Mouse (Mus musculus) urinary bladder, postnatal 36 days (tissue): ENCODE measurements around the gene Vamp5.

Experiments used
- DNase-seq, 2 experiments: peaks; one replicate each; pipeline ENCODE4 v3.0.0; 2022; ENCODE audit warnings: low spot score in 2 of 2, mixed read lengths in 1 of 2

Vamp5 gene

GRCm38 (mm10) chr6:72389941-72390771 lies 9.9 kb upstream of the Vamp5 start, which contains the start of gene Vamp8:
Gene Vamp8 (minus strand): TSS chr6:72390703.
- peak; percentile 79 to 87 for DNase-seq

DNA sequence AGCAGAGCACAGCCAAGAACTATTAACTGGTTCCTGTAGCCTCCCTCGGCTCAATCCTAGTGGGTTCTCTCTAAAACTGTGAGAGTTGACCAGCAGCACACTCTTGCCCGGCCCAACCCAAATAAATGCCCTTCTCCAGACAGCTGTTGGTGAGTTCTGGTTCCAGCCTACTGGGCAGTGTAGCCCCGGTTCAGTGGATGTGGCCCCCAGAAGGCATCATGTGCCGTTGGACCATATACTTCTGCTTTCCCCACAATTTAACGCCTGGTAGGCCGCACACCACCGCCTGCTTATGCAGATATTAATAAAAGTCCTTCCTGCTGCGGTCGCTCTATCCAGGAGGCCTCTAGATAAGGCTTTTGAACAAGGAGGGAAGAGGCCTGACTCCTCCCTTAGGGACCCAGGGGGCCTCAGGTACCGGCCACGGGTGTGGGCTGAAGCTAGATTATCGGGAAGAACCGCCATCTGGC lies 9.2 kb upstream of the Vamp5 start:
- no peak for DNase-seq

- DNase-seq: no peak
These were observed 8.6 kb upstream of the Vamp5 start for GRCm38 (mm10) chr6:72388791-72389329.

DNA sequence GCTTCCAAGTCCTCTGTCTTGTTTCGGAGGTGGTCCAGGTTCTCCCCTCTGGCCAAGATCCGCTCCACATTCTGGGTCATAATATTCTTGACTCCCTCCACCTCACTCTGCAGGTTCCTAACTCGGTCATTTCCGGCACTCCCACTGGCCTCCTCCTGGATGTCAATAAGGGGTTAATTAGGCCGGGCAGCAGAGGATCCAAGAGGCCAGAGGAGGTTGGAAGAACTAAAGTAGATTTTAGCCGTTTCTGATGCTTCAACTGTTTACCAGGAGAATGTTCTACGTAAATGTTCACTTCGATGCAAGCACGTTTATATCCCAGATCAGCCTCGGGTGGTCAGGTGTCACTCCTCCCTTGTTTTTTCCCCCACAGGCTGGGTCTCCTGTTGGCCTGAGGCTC lies 8.0 kb upstream of the Vamp5 start:
- DNase-seq: no peak

DNA sequence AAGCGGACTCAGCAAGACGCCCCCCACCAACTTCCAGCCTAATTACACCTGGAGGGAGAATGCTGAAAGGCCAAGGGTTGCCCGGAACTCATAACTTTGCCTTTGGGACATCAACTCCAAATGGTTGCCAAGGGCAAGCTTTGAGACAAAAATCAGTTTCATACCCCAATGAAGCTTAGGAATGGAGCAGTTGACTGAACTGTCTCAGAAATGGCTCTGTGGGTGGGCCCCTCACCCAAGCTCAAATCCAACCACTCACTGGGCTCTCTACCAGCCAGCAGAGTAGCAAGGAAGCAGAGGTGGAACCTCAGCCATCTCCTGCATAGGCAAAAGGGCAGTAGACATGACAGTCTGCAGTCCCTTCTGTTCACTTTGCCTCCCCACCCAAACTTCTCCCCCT lies 7.5 kb upstream of the Vamp5 start:
- no peak for DNase-seq

- no peak for DNase-seq
These were observed 6.3 kb upstream of the Vamp5 start for GRCm38 (mm10) chr6:72386561-72386960.

DNA sequence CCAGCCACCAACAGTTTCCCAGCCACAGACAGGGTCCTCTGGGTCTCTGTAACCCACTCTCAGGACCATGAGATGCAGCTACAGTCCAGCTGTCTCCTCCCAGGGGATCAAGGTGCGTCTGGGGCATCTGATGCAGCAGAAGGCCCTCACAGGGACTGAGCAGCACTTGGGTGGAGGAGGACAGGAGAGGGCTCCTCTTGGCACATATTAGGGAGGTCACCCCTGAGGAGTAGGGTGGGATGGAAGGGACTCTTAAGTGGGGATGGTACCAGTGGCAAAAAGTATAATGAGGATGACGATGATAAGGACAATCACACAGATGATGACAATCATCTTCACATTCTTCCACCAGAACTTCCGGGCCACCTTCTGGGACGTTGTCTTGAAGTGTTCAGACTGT lies 5.0 kb upstream of the Vamp5 start:
- DNase-seq: no peak

DNA sequence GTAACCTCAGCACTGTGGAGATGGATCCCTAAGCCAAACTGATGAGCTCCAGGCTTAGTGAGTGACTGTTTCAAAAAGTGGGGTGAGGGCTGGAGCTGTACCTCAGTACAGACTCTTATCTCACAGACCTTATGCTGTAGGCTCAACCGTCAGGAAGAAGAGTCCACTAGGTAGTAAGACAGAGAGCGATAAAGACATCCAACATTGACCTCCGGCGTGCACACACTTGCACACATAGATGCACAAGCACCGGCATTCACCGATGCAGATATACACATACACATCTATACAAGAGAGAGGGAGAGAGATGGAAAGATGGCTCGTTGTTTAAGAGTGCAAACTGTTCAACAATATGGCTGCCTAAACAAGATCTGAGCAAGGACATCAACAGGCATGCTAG lies 3.7 kb upstream of the Vamp5 start:
- DNase-seq: no peak

DNA sequence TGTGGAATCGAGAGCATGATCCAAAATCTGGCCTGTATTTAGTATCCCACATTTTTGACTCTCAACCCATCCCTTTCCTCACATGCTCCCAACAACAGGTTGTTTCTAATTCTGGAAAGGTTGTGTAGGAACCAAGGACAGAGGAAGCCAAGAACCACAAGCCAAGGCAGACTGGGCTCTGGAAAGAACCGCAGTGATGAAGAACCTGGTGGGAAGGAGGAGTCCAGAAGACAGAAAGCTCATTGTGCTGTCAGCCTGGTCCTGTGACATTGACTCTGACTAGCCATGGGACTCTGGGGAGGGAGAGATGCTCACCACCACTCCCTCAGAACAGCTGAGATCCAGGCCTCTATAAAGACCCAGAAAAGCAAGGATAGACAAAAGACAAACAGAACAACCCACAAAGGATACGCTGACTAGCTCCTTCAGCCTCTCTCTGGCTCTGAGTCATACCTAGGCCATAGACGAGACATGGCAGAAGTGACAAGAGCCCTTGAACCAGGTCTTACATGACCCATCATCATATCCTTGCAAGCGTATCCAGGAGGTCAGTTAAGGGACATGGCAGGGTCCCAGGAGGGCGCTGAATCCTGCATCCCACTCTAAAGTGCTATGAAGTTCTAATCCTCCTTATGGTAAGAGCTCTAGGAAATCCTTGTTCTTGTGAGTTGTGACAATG lies 3.0 kb upstream of the Vamp5 start:
- no peak for DNase-seq

GRCm38 (mm10) chr6:72382494-72382893 lies 2.2 kb upstream of the Vamp5 start:
- no peak for DNase-seq

DNA sequence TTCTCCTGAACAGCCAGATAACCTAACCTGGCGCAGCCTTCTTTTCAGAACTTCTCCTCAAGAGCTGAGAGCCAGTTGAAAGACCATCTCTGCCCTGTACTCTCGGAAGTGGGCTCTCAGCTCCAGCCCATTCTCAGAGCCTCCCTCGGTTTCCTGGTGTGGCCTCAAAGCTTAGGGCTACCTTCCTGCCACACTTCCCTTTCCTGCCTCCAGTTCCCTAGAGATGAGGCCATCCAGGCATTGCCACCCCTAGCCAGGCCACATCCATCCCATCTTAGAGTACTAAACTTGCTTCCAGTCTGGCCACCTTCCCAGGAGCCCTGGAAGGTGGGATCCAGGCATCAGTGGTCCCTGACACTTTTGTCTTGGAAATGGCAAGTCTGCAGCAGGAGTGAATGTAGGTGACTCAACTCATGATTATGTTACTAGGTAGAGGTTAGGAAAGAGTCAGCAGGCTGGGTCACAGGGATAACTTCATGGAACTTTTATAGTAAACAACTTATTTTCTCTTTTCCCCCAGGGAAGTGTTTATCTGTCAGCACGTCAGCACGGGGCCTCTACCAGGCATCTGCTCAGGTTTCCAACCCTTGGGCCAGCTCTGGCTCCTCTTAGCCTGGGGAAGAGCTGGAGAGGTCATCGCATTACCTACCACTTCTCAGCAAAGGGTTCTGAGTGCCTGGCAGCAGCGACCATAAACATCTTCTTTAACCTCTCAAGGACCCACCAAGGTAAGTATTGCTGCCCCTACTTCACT lies 714 bp downstream of the Vamp5 start:
- DNase-seq: no peak

DNA sequence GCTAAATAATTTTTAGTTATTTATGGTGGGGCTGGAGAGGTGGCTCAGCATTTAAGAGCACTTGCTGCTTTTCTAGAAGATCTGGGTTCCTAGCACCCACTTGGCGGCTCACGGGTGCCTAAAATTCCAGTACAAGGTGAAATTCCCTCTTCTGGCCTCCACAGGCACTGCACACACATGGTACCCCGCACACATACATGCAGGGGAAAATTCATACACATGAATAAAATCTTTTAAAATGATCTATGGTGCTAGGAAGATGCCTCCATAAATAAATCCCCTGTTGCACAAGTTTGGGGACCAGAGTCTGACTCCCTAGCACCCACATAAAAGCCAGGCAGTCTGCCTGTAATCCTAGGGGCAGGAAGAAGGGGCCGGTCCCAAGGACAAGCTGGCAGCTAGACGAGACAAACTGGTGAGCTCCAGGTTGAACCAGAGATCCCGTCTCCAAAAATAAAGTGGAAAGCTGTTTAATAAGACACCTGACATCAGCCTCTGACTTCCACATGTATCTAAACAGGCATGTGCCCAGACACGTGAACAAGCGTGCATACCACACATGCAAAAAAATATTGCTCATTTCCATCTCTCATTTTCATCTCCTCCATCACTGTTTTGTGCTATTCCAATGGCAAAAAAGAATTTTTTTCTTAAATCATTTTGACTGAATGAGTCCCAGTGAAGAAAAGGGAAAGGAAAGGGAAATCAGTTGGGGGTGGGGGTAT lies 1.6 kb downstream of the Vamp5 start:
- DNase-seq: no peak

DNA sequence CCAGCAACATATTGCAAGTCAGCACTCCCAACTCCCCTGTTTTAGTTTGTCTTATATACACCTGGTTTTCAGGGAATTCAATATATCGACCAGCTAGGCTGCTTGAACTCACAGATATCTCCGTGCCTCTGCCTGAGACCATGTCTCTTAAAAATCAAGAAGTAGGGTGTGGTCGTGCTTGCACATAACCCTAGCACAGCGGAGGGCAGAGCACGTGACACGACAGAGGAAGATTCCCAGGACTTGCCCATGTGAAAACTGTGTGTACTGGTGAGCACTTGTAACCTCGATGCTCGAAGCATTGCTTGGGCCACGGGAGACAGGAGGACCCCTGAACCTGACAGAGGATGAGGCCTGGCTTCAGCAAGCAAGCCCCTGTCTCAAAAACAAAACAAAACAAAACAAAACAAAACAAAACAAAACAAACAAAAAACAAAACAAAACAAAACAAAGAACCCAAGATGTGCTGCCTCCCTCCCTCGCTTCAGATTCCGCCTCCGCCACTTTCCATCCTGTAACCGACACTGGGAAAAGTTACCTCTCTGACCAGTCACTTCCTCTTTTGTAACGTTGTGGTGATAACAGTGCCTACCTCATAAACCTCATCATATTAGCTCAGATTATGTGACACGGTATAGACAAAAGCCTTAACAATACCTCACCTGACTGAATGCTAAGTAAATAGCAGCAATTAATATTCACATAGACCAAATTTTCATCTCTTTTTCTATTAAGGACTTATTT lies 5.3 kb downstream of the Vamp5 start:
- DNase-seq: no peak

- no peak for DNase-seq
These were observed 6.1 kb downstream of the Vamp5 start for GRCm38 (mm10) chr6:72374206-72374605.

DNA sequence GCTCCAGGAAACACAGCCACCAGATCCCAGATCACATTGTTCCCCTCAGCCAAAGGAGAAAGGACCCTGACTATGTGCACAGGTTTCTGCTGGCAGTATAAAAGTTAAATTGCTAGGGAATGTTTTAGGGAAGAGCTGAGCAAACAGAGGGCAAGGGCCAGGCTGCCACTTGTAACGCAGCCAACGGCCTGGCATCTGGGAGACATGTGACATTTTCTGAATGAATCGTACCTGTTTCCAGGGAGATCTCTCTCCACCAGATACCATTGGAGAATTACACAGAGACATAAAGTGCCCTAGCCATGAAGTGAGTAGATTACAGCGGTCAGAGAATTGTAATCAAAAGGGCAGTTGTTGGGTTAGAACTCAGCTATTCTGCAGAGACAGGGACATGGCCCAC lies 7.1 kb downstream of the Vamp5 start:
- no peak for DNase-seq

- no peak for DNase-seq
These were observed 8.7 kb downstream of the Vamp5 start for GRCm38 (mm10) chr6:72371571-72371970.

DNA sequence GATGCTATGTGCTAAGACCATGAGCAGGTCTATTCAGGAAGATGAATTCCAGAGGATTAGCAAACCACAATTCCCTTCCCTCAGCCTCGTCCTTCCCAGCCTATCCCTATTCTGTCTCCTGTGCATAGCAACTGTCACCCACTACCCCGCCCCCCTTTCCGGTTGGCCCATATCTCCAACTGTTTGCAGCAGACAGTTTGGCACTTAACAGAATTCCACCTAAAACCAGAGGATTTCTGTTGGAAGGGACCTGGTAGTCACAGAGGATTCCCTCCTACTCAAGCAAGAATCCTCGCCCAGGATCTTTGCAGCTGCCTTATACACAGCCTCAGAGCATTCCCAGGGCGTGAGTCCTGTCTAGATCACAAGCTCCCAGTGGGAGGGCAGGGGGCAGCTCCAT lies 9.1 kb downstream of the Vamp5 start:
- no peak for DNase-seq

GRCm38 (mm10) chr6:72370091-72370490 lies 10.2 kb downstream of the Vamp5 start:
- DNase-seq: peak in 1 of 2 experiments; percentile 28

DNA sequence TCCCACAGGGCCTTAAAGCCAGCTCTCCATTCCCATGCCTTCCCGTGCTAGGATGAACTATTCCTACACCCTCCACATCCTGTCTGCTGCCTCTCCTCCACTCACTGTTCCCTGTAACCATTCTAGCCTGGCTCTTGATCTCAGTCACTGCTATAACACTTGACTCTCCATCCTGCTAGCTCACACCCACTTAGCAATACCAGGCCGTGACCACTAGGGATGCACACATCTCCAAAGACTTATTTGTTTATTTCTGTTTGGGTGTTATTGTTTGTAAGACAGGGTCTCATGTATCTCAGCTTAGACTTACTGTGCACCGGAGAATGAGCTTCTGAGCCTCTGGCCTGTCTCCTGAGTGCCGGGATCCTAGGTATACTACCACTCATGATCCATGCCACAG lies 10.7 kb downstream of the Vamp5 start:
- no peak for DNase-seq

DNA sequence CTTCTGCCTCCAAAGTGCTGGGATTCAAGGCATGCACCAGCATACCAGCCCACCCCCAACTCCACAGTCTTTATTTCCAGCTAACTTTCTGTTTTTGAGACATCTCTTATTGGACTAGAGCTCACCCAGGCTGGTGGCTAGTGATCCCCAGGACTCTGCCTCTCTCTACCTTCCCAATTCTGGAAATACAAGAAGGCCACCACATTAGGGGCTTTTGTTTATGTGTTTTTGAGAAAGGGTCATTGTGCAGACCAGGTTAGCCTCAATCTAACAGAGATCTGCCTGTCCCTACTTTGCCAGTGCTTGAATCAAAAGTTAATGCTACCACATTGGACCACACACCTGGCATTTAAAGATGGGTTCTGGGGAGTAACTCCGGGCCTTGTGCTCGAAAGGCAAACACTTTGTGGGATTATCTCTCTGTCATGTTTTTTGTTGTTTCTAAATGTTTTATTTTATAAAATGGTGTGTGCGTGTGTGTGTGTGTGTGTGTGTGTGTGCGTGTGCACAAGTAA lies 12.8 kb downstream of the Vamp5 start:
- no peak for DNase-seq
